Mouse (Mus musculus) yolk sac, embryonic 10.5 days (tissue): Measurements from ENCODE around the gene Elavl3.
"Not testable (repeated sequence)": the region's sequence is repeated elsewhere in the genome, so short reads cannot be mapped to it uniquely, and the experiment has no call there.

Experiments
- DNase-seq: peaks from one replicate; pipeline ENCODE4 v3.0.0-alpha.2; 2017; ENCODE audit warnings: low spot score

Elavl3 gene

GRCm38 (mm10) chr9:22051958-22052254, at the start of gene Elavl3:
Elavl3 (minus strand) TSS chr9:22052023.
- DNase-seq = no peak

- DNase-seq = no peak
These were observed 48.1 kb upstream of the Elavl3 start for GRCm38 (mm10) chr9:22099922-22100321.

DNA sequence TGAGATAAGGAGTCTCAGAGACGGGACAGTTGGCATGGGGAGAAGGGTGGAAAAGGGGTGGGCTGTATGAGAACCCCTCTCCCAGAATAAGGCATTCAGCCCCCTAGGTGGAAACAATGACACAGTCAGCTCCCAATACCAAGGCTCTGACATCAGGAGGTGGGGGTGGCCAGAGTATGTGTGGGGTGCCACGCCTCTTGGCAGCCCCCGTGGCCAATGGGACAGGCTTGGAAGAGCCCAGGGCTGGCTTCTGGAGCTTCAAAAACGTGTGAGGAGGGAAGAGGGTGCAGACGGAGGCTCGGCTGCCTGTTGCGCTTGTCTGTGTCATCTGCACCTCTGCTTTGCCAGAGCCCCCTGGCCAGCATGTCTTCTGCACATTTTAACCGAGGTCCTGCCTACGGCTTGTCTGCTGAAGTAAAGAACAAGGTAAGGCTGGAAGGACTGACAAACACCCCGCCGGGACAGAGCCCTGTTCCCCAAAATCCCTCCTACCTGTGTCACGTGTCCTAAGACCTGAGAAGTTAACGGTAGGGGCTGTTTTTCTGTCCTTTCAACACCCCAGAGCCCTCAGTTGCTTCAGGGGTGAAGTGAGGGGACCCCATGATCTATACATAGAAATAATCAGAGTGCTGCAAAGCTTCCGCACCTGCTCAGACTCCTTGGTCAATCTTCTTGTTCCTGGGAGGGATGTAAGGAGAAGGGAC, 47.3 kb upstream of the Elavl3 start, which contains the start of gene Cnn1:
Gene Cnn1 (plus strand): TSS at position 224 of the 704 bp plus-strand sequence.
- DNase-seq = no peak

- DNase-seq = peak; percentile 58
These were observed 44.1 kb upstream of the Elavl3 start for GRCm38 (mm10) chr9:22095854-22096307.

- no peak for DNase-seq
These were observed 40.9 kb upstream of the Elavl3 start for GRCm38 (mm10) chr9:22092746-22093145.

- DNase-seq = no peak
These were observed 38.2 kb upstream of the Elavl3 start for GRCm38 (mm10) chr9:22089986-22090385.

- DNase-seq = no peak
These were observed 37.5 kb upstream of the Elavl3 start for GRCm38 (mm10) chr9:22089281-22089680.

DNA sequence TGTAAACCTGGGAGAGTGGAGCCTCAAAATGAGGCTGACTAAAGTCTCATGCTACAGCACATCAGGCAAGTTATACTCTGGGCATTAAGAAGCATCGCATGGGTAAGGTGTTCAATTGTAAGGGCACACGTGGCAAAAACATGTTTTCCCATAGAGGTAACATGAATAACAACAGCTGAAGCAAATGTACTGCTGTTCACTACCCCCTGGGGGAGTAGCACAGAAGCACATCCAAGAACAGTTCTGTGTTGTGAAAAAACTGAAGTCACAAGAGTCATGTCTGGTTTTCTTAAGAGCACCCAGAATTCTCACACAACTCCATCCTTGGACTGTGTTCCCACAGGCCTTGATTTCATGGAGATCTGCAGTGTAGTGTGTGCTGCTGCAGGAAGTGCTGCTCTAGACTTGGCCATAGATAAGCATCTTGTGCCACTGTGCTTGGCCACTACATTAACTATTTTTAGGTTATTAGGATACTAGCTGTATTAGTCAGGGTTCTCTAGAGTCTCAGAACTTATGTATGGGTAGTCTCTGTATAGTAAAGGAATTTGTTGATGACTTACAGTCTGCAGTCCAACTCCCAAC, 35.3 kb upstream of the Elavl3 start:
- DNase-seq = no peak

DNA sequence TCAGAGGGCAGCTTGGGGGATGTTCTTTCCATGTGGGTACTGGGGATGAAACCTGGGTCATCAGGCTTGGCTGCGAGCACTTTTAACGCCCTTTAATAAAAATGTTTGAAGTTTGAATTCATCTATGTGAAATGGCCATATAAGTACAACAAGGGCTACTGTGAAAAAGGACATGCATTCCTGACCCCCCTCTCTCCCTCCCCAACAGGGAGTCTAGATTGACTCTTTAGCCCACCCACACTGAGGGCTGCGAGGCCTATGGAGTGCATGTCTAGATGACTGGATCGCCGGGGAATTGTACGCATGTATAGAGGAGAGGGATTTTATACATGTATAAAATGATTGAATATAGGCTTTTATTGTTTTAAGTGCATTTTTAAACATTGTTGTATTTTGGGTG, 34.2 kb upstream of the Elavl3 start:
- no peak for DNase-seq

DNA sequence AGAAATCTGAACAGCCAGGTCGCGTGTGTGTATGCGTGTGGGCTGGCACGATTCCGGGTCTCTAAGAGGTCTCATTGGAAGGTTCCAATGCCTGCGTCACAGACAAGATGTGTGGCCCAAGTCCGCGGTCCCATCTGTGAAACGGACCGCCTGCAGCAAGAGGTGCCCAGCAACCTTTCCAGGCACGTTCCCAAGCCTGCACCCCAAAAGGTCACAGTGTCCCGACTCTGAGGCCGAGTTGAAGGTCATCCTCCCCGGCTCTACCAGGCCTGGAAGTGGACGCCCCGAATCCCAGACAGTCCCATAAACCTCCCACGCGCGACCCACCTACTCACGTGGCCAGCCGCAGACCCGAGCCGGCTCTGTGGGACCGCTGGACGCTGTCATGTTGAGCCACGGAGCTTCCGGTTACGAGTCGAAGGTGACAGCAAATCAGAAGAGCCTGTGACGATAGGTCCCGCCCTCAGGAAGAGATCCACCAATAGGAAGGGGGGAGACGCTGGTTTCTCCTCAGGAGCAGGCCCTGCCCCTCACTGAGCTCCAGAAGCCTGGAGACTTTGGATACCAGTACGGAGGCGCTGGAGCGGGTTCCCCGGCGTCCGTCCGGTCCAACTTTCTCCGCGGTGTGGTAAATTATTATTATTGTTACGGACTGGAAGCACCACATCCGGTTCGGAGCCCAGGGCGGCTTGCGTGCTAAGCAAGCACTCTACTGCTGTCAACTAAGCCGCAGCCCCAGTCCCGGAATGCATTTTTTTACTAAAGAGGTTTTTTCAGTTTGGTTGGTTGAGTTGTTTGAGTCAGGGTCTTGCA, 33.4 kb upstream of the Elavl3 start, which contains the start of gene Ecsit:
Gene Ecsit (minus strand): TSS at position 417 of the 813 bp plus-strand sequence.
- peak; percentile 95 for DNase-seq

DNA sequence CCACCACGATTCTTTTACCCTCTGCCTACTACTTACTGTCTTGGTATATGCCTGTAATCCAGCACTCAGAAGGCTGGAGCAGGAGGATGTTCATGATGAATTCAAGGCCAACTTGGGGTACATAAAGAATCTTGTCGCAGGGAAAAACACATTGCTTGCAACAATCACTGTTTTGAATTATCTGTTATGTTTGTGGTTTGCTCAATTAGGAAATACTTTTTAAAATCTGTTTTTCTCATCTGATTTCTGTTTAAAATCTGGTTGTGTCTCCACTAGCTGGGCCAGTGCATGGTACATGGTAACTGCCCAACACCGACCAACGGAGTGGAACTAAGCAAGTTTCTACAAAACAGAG, 32.8 kb upstream of the Elavl3 start:
- DNase-seq = no peak

GRCm38 (mm10) chr9:22076223-22076622, 24.4 kb upstream of the Elavl3 start:
- DNase-seq = no peak

DNA sequence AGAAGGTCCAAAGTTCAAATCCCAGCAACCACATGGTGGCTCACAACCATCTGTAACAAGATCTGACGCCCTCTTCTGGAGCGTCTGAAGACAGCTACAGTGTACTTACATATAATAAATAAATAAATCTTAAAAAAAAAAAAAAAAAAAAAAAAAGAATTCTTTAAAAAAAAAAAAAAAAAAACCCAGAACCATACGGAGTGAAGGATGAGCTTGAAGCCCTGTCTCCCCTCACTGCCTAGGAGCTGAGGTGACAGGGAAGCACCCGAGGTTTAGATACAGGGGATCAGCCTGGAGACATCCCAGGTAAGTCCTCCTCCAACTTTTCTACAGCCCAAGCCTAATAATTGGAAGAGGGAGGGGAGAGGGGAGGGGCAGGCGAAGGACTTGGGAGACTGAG, 24.0 kb upstream of the Elavl3 start:
- not testable (repeated sequence) for DNase-seq

DNA sequence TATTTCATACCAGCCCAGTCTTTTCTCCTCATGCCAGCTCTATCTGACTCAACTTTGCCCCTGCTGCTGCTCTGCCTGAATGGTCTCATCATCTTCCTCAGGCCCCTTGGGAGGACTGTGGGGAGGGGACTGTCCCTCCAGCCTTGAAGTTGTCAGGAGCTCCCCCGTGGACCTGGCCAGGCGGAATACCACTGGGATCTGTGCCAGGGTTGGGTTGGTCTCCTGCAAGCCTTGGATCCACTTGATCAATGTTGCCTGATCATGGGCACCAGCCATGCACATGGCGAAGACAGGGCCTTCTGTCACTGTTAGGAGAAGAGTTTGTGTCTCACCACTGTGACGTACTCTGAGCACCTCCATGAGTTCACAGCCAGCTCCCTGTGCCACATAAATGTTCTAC, 20.5 kb upstream of the Elavl3 start:
- DNase-seq = no peak

- DNase-seq = peak; percentile 97
These were observed 19.2 kb upstream of the Elavl3 start, which contains the start of the genes Gm49318 and Zfp653 for GRCm38 (mm10) chr9:22070791-22071573. Gm49318 (minus strand) TSS chr9:22071259. Zfp653 (minus strand) TSS chr9:22071376.

- no peak for DNase-seq
These were observed 18.2 kb upstream of the Elavl3 start for GRCm38 (mm10) chr9:22069881-22070553.

- no peak for DNase-seq
These were observed 15.4 kb upstream of the Elavl3 start for GRCm38 (mm10) chr9:22067195-22067594.

DNA sequence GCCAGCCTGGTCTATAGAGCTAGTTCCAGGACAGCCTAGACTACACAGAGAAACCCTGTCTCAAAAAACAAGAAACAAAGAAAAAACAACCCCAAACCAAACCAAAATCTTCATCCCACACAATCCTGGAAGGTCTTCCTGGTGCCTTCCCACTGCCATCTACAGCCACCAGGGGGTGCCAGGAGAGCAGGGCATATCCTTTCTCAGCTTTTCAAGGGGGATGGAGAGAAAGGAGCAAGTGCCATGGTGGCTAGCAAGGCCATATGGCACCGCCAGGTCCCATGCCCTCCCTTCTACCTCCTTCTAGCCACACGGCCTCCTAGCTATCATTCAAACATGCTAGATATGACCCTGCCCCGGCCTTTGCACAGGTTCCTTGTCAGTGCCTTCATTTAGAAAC, 14.6 kb upstream of the Elavl3 start:
- DNase-seq = no peak

DNA sequence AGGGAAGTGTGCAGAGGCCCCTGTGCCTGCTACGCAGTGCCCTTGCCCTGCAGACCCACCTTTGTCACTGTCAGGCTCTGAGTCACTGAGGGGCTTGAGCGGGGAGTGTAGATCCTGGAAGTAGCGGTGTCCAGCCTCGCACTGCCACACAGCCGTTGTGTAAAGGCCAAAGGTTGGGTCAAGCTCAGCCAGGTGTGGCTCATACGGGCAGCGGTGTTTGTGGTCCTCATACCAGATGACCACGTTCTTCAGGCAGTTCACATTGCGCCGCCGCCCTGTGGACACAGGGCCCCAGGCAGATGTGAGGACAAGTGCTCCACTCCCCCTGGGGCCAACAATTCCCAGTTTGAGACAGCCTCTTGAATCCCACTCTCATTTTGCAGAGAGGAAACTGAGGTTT, 13.8 kb upstream of the Elavl3 start:
- DNase-seq = peak; percentile 77

DNA sequence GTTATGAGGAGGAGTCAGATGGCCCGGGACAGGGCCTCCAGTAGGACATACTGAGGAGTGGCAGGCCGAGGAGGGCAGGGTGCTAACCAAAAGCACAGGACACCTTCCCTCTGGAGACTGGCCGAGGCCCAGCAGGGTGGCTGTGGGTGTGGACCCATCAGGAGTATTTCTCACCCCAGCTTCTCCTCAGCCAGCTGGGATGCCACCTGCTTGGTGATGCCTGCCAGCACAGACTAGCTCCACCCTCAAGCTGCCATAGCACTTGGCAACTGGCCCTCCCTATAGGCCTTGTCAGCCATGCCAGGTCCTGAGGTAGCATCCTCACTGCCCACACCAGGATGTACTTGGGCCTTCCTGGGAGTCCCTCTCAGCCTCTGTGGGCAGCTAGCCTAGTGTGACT, 12.5 kb upstream of the Elavl3 start:
- no peak for DNase-seq

DNA sequence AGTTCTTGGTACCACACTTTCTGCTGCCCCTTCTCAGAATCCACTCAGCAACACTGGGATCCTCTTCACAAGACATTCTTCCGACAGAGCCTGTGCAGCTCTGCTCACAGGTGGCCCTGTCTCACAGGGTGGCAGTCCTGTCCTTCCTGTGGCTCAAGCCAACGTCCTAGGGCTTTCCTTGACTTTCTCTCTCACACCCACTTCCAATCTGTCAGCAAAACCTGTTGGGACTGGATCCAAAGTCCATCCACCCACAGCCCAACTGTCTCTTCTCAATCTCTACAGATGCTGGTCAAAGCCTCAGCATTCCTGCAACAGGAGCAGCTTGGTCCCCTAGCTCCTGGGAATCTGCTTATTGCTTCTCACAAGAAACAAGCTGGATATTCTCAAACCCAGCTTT, 9.5 kb upstream of the Elavl3 start:
- DNase-seq = peak; percentile 30

DNA sequence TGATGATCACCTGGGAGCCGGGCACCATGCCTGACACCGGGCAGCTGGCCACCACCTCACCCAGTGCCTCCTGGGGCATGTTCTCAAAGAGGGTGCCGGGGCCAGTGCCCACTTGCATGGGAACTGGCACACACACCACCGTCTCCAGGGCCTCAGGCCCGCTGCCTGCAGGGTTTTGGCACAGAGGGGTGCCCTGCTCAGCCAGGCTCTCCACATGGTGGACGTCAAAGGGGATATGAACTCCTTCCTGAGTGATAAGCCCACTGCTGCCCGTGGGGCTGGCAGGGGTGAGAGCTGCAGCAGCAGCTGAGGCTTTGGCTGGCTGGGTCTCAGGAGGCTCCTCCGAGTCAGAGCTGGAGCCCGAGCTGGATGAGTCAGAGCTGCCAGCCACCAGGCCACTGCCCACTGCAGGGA, 6.2 kb upstream of the Elavl3 start:
- DNase-seq = no peak
